Mouse (Mus musculus) embryo, embryonic 10 days (tissue): ENCODE results near the gene Sox10.

Source experiments
- DNase-seq: peaks from one replicate; pipeline ENCODE4 v3.0.0-alpha.2; 2015; ENCODE audit warnings: low spot score

Gene Sox10

GRCm38 (mm10) chr15:79155572-79155971 is 9.5 kb downstream of the Sox10 start:
- DNase-seq, result no peak

- no peak for DNase-seq
These were observed 12.3 kb downstream of the Sox10 start for GRCm38 (mm10) chr15:79152709-79153108.

- DNase-seq, result peak; percentile 40
These were observed 13.2 kb downstream of the Sox10 start for GRCm38 (mm10) chr15:79151881-79152280.

GRCm38 (mm10) chr15:79148533-79148932 is 16.5 kb downstream of the Sox10 start:
- peak; percentile 94 for DNase-seq

GRCm38 (mm10) chr15:79145522-79145921 is 19.5 kb downstream of the Sox10 start:
- no peak for DNase-seq

- DNase-seq, result no peak
These were observed 21.0 kb downstream of the Sox10 start for GRCm38 (mm10) chr15:79144021-79144420.

- DNase-seq, result no peak
These were observed 21.7 kb downstream of the Sox10 start for GRCm38 (mm10) chr15:79143316-79143715.

- DNase-seq, result no peak
These were observed 23.5 kb downstream of the Sox10 start for GRCm38 (mm10) chr15:79141566-79141917.

GRCm38 (mm10) chr15:79140866-79141565 is 24.0 kb downstream of the Sox10 start, which contains the start of the genes Polr2f and 1700088E04Rik:
Polr2f (plus strand) TSS chr15:79141009.
1700088E04Rik (minus strand) TSS chr15:79141253.
- DNase-seq, result peak; percentile 100

- no peak for DNase-seq
These were observed 25.4 kb downstream of the Sox10 start for GRCm38 (mm10) chr15:79139640-79140039.

GRCm38 (mm10) chr15:79135783-79136575 is 29.1 kb downstream of the Sox10 start:
- no peak for DNase-seq

GRCm38 (mm10) chr15:79135332-79135731 is 29.7 kb downstream of the Sox10 start:
- no peak for DNase-seq

GRCm38 (mm10) chr15:79134496-79135270 is 30.4 kb downstream of the Sox10 start:
- DNase-seq, result no peak

- DNase-seq, result no peak
These were observed 31.8 kb downstream of the Sox10 start for GRCm38 (mm10) chr15:79133191-79133661.

- no peak for DNase-seq
These were observed 33.6 kb downstream of the Sox10 start for GRCm38 (mm10) chr15:79131442-79131841.

GRCm38 (mm10) chr15:79130782-79131181 is 34.3 kb downstream of the Sox10 start:
- DNase-seq, result no peak

- DNase-seq, result no peak
These were observed 35.7 kb downstream of the Sox10 start for GRCm38 (mm10) chr15:79129311-79129710.

GRCm38 (mm10) chr15:79128208-79128607 is 36.8 kb downstream of the Sox10 start:
- DNase-seq, result no peak

- DNase-seq, result no peak
These were observed 37.9 kb downstream of the Sox10 start for GRCm38 (mm10) chr15:79127101-79127500.

- DNase-seq, result peak; percentile 43
These were observed 38.7 kb downstream of the Sox10 start for GRCm38 (mm10) chr15:79126217-79126932.

- DNase-seq, result no peak
These were observed 40.6 kb downstream of the Sox10 start for GRCm38 (mm10) chr15:79124331-79124875.
